Mouse (Mus musculus) monocyte, adult 5-6 weeks (primary cell): ENCODE data around the gene Mta1. TPM values are rescaled to one million over a fixed set of nuclear protein-coding genes. Genes with fewer than 3 reads are reported as not detected.

Experiments used
- ATAC-seq: fragments of 153-309, 156-312 bp; replicated peaks from 2 replicates; pipeline ENCODE4 v1.8.0; 2017; ENCODE audit warnings: mild to moderate bottlenecking; ENCODE audit not compliant: low TSS enrichment, insufficient number of reproducible peaks, severe bottlenecking, poor library complexity, low FRiP score
- total RNA-seq: library from RNA; stranded (forward); fragments of 200-1000, 200-491, 200-594 nt; gene quantifications from 3 replicates; pipeline ENCODE4 v1.2.3, GENCODE M21; 2017

Gene Mta1
- total RNA-seq = 9.6 to 19.4 TPM (median 12.7 TPM) in 3 replicates

DNA sequence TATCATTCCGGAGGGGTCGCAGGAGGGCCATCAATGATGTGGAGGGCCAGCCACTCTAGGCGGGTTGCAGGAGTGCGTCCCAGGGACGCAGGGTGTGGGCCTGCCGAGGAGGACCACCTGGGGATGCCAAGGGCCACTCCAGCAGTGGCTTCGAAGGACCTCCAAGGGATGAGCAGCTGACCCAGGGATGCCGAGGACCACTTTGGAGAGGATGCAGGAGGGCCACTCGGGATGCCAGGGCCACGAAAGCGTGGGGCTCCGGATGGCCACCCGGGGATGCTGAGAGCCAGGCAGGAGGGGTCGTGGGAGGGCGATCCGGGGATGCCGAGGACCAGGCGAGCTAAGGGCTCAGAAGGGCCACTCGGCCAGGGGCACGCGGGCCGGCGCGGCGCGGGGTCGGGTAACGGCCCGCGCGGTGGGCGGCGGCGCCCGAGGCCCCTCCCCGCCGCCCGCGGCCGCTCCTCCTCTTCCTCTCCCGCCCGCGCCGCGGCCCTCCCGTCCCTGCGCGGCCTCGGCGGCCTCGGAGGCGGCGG is at the start of gene Mta1:
Gene Mta1 (plus strand): TSS at position 530 of the 533 bp plus-strand sequence.
- 0 out of 2 replicates have a peak, but pooled peaks have one; percentile 10 for ATAC-seq

DNA sequence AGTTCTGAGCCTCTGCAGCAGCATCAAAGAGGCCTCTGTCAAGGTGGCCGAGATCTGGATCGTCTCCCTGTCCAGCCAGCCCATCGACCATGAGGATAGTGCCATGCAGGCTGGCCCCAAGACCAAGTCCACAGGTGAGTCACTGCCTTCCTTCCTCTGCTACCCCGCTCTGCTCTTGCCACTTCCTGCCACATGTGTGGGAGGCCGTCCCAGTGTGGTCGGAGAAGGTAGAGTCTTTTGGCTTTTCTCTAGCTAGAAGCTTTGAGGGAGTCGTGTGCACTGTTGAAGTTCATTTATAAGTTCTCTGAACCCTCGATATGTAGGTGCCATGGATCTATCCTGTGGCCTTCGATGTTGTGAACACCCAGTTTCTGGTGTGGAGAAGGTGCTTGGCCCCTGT is 48.2 kb upstream of the Mta1 start:
- no peak for ATAC-seq

- ATAC-seq = no peak
Observed at GRCm38 (mm10) chr12:113050671-113051070, 47.4 kb upstream of the Mta1 start.

DNA sequence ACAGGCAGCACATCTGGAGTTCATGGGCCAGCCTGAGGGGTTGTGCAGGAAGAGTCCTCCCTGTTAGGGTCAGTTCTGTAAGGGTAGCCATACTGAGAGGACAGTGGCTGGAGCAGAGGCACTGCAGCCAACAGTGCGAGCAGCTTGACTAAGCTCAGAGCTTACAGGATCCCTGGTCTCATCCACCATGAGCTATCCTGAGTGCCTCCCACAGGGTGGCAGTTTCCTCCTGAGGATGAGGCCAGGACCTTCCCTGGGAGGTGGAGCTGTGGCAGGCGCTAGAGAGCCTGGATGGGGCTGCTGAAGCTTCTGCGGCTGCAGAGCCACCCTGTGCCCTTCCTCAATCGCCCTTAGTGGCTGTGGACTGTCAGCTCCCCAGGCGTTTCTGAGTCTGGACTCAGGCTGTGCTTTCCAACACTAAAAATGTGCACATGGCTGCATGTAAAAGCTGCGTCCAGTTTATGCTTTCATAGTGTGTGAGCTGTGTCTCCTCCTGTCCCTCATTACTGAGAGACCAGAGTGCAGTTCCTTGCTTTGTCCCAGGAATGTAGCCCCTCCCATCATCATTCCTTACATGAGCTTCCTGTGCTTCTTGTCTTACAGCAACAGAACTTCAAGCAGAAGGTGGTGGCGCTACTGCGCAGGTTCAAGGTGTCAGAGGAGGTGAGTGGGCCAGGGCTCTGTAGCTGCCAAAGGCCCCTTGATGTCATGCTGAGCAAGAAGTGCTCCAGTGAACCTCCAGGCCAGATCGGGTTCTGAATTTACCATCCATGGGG is 46.3 kb upstream of the Mta1 start:
- no peak for ATAC-seq

DNA sequence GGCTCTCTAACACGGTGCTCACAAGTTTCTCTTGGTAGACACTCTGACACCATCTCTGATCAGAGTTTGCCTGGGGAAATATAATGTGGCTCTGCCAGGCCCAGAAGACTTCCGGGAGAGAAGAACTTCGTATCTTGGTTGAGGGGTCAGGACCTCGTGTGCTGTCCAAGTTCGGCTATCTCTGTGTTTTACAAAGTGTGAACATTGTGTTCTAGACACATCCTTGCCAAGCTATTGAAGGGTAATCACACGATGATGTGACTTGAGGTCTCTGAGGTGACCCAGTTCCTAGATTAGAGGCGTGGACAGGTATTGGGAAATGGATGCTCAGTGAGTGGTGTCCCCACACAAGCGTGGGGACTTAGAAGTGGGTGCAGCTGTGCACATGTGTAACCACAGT is 42.0 kb upstream of the Mta1 start:
- no peak for ATAC-seq

DNA sequence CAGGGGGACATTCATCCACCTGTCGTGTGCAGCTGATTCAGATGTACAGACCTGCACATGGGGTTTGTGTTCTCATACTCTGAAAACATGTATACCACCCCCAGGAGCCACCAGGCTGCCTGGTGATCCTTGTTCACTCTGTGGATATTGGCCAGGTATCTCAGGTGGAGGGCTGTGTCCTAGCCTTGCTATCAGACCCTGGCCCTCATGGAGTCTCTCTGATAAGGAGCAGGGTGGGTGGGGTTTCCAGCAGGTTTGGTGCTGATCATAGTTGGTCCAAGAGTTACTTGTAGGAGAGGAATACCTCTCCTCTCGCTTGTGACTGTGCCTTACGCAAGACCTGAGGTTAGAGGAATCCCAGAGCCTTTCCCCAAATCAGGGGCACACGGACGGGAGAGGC is 37.9 kb upstream of the Mta1 start:
- no peak for ATAC-seq

GRCm38 (mm10) chr12:113061606-113062005 is 36.5 kb upstream of the Mta1 start:
- ATAC-seq = no peak

- ATAC-seq = no peak
Observed at GRCm38 (mm10) chr12:113062201-113062600, 35.9 kb upstream of the Mta1 start.

- ATAC-seq = no peak
Observed at GRCm38 (mm10) chr12:113063700-113064099, 34.4 kb upstream of the Mta1 start.

- no peak for ATAC-seq
Observed at GRCm38 (mm10) chr12:113068002-113068401, 30.1 kb upstream of the Mta1 start.

DNA sequence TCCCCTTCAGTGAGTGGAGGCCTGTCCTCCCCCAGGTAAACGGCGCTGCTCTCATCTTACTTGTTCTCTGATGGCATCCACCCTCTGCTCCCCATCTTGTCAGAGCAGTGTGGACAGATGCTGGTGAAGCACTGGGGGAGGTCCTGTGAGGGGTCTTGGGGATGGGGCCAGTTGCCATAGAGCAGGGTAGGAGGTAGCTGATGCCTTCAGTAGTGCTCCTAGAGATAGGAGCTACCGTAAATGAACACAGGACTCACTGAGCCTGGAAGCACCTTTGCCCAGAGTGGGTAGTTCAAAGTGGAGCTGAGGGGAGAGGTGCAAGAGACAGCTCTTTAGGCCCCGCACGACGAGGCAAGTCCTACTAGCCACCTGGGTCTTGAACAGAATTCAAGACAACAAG is 28.7 kb upstream of the Mta1 start:
- no peak for ATAC-seq

DNA sequence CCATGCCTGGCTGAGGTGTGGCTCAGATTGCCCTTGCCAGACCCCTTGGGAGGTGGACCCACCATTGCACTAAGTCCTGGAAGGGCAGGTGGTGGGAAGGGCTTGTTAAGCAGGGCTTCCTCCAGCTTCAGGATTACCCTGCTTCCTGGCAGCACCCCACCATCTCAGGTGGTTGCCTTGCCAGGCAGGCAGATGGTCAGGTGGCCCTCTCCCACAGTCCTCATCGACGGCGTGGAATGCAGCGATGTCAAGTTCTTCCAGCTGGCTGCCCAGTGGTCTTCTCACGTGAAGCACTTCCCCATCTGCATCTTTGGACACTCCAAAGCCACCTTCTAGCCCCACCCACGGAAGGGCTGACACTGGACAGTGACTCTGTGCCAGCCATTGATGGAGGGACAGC is 26.8 kb upstream of the Mta1 start:
- ATAC-seq = no peak

DNA sequence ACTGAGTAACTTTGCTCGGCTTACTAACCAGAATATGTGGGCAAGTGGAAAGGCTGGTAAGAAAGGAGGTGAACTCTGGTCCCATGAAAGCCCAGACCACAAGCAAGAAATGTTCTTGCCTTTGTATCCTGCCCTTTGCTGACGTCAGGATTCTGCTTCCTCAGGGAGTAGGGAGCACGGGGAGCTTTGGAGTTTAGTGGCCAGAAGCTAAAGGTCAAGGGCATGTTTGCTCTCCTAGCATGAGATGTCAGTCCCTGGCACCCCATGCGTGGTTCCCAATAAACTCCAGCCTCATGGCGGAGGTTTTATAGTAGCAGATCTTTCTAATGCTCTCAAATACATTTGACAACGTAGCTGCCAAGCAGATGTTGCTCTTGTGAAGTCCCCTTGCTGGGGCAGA is 26.3 kb upstream of the Mta1 start:
- no peak for ATAC-seq

DNA sequence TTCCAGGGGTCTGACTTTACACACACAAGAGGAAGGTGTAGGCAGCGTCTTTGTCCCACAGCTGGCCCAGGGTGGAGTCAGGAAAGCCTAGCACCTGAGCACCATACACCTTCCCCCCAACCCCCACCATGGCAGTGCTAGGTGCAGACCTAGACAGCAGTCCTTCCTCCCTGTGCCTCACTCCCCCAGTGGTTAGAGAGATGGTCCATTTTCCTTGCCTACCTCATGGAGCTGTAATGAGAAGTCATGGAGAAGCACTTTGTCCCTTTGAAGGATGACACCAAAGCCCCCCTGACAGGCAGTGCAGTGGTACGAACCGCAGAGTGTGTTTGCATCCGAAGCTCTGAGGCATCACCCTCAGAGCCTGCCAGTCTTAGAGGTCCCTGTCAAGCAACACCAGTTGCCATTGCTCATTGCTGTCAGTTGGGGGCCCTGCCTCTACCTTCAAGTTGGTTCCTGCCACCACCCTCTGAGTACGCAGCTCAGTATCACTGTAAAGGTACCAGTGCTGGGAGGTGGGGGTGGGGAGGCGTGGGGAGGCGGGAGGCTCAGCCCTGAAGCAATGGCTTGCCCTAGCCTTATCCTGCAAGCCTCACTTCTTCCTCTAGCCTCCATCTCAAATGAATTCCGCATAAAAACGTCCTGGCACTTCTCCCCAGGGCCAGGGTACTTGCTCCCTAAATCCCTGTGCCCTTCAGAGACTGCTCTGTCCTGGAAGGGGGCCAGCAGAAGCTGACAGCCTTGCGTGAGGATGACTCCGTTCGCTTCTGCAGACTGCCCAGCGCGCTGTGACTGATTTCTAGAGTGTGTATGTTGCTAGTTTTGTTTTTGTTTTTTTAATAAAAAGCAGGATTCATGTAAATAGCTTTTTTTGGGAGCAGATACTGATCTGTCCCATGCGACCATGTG is 24.4 kb upstream of the Mta1 start:
- no peak for ATAC-seq

- ATAC-seq = peak; percentile 41
Observed at GRCm38 (mm10) chr12:113074329-113075062, 23.6 kb upstream of the Mta1 start, which contains the start of gene Tex22. Gene Tex22, plus strand, starts transcription at chr12:113074502.

DNA sequence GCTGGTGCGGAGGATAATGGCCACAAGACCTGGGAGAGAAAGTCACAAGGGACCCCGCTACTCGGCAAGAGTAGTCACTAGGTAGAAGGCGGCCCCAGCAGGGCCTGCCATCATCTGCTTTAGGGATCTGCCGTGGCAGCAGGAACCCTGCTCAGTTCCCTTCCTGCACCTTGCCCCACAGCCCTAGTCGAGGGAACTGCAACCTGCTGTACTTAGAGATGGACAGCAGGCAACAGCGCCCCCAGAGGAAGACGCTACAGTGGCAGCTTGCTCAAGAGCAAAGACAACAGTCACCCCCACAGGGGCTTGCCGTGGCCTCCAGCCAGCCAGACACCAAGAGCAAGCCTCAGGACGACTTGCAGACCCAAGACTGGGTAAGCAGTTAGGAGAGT is 23.0 kb upstream of the Mta1 start:
- peak; percentile 91 for ATAC-seq

GRCm38 (mm10) chr12:113075486-113075885 is 22.6 kb upstream of the Mta1 start:
- ATAC-seq = no peak

DNA sequence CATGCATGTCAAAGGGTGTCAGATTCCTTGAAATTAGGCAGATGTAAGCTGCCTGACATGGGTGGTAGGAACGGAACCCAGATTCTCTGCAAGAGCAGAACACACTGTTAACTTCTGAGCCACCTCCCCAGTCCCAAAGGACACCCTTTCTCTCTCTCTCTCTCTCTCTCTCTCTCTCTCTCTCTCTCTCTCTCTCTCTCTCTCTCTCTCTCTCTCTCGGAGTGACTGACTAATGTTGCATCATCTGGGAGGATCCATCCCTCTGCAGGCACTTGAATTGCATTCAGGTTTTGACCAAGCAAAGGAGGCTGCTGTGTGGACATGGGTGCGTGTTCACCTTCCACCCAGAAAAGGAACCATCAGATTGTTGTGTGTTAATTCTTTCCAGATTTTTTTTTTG is 10.8 kb upstream of the Mta1 start:
- no peak for ATAC-seq

DNA sequence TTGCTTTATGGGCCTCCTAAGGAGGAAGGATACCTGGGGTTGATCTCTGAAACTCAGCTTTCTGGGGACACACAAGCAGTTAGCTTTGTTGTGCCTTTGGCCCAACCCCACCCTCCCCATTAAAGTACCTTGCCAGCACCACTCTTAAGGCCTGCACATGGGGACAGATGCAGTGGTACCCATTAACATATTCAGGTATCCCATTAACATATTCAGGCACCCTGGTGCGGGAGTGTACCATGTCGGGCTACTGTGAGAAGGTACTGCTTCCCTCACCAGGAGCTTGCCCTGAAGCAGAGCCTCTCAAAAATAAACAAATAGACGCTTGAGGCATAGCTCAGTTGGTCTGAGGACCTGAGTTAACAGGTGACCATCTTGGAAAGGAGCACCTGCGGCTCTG is 10.1 kb upstream of the Mta1 start:
- no peak for ATAC-seq
